ENCODE assay signal across 7 mouse cellular contexts in the genomic region with DNA sequence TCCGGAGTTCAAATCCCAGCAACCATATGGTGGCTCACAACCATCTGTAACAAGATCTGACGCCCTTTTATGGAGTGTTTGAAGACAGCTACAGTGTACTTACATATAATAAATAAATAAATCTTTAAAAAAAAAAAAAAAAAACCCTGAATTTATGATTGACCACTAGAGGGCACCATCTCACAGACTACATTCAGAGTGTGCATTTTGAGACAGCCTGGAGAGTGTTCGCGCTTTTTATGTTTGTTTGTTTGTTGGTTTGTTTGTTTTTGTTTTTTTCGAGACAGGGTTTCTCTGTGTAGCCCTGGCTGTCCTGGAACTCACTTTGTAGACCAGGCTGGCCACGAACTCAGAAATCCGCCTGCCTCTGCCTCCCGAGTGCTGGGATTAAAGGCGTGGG. TPM values are rescaled to one million over a fixed set of nuclear protein-coding genes. Genes with fewer than 3 reads are reported as not detected.
A peak's percentile ranks its signal among the peaks of the same experiment; 100 is the strongest.
DNase-seq lines count a peak whose midpoint lies in the region; ATAC-seq and TF ChIP-seq lines count a peak whose summit lies in the region.
"Not testable (repeated sequence)": the region's sequence is repeated elsewhere in the genome, so short reads cannot be mapped to it uniquely, and the experiment has no call there.

No protein-coding gene starts in this region.

- not testable (repeated sequence) for H3K9ac ChIP-seq in CH12.LX (ENCODE audit: insufficient read depth, low read depth); forebrain, embryonic 14.5 days (ENCODE audit: low read length); liver, embryonic 12.5 days; midbrain, postnatal 0 days (replicated peaks; ENCODE audit: low read length, poor library complexity, severe bottlenecking)

- H3K4me1 ChIP-seq in CH12.LX (ENCODE audit: control insufficient read depth in 1 of 2, insufficient read depth in 2 of 2) = peaks cover 5 to 12% of the 10 kb centered on the region in 2 experiments; a peak in 3 of 4 replicates
- not testable (repeated sequence) for H3K4me1 ChIP-seq in forebrain, embryonic 14.5 days (ENCODE audit: control insufficient read depth, insufficient read depth, low read length); liver, embryonic 12.5 days; midbrain, postnatal 0 days (ENCODE audit: insufficient read depth, low read length)

- DNase-seq in CH12.LX (ENCODE audit: extremely low read depth) = peak; percentile 41
- DNase-seq in R1 (ENCODE audit: low read depth, low spot score) = peak; percentile 54
- peak; percentile 26 to 64 for DNase-seq in cerebellum, postnatal 10 days
- peak; percentile 61 for DNase-seq in forebrain, embryonic 14.5 days (ENCODE audit: low spot score)
- DNase-seq in hindlimb bud, embryonic 11.5 days (ENCODE audit: extremely low spot score, low read depth, low spot score) = peak; percentile 39
- DNase-seq in midbrain, postnatal 0 days (ENCODE audit: low spot score) = peak; percentile 65

- H3K4me3 ChIP-seq in CH12.LX (replicated peaks in 1 of 3; ENCODE audit: low read depth in 2 of 3, low read length in 2 of 3, poor library complexity in 1 of 3); forebrain, embryonic 14.5 days (ENCODE audit: low read depth, low read length); liver, embryonic 12.5 days; midbrain, postnatal 0 days (ENCODE audit: low read depth, low read length): not testable (repeated sequence)

- not testable (repeated sequence) for H3K36me3 ChIP-seq in CH12.LX (replicated peaks in 1 of 2; ENCODE audit: control insufficient read depth in 1 of 2, insufficient read depth in 1 of 2, low read length in 1 of 2); forebrain, embryonic 14.5 days (ENCODE audit: control insufficient read depth, insufficient read depth, low read length); liver, embryonic 12.5 days; midbrain, postnatal 0 days (ENCODE audit: insufficient read depth, low read length)

- not testable (repeated sequence) for H3K27ac ChIP-seq in CH12.LX (ENCODE audit: insufficient read depth, low read depth); forebrain, embryonic 14.5 days (ENCODE audit: low read depth, low read length); liver, embryonic 12.5 days; midbrain, postnatal 0 days (ENCODE audit: low read depth, low read length)

- not testable (repeated sequence) for TF ChIP-seq POLR2A in CH12.LX (IDR thresholded peaks at IDR 0.05; ENCODE audit: low read depth, low read length)

- WGBS in forebrain, embryonic 14.5 days = 48% methylated on average over 8 of the region's 9 CpGs
- 37% methylated on average over 9 of the region's 9 CpGs for WGBS in liver, embryonic 12.5 days (ENCODE audit: insufficient replicate concordance)
- 50% methylated on average over 8 of the region's 9 CpGs for WGBS in midbrain, postnatal 0 days

- dilution Hi-C loops in CH12.LX (cut with MboI; ENCODE audit: extremely low pct_ligation_motif_present, extremely low pct_unique_long_range_greater_than_20kb, low sequenced_read_pairs) = not testable (repeated sequence)

- not testable (repeated sequence) for ATAC-seq in forebrain, embryonic 14.5 days; liver, embryonic 12.5 days; midbrain, postnatal 0 days (ENCODE audit: low FRiP score)

- TF ChIP-seq RAD21 in CH12.LX (IDR thresholded peaks at IDR 0.05; ENCODE audit: low read depth, low read length) = peak; percentile 54

- H3K9me3 ChIP-seq in CH12.LX (replicated peaks; ENCODE audit: low read length); forebrain, embryonic 14.5 days (replicated peaks; ENCODE audit: control insufficient read depth, low read length); liver, embryonic 12.5 days (replicated peaks); midbrain, postnatal 0 days (ENCODE audit: low read length): not testable (repeated sequence)

- H3K4me2 ChIP-seq in CH12.LX (ENCODE audit: insufficient read depth, low read depth, poor library complexity, severe bottlenecking) = peak overlapping the region; percentile 30; the same call in 1 of the 2 replicates
- not testable (repeated sequence) for H3K4me2 ChIP-seq in forebrain, embryonic 14.5 days (ENCODE audit: low read length); midbrain, postnatal 0 days (ENCODE audit: low read depth, low read length, poor library complexity, severe bottlenecking)
- H3K4me2 ChIP-seq in liver, embryonic 12.5 days = peak overlapping the region; percentile 31; the same call in 1 of the 2 replicates

- not testable (repeated sequence) for TF ChIP-seq EP300 in CH12.LX (IDR thresholded peaks at IDR 0.05; ENCODE audit: low read length)

- TF ChIP-seq CTCF in CH12.LX (conservative IDR thresholded peaks at IDR 0.05 in 1 of 2, IDR thresholded peaks at IDR 0.05 in 1 of 2; ENCODE audit: low read depth in 2 of 2, low read length in 2 of 2) = peak; percentile 32 to 64
- peak; percentile 77 for TF ChIP-seq CTCF in midbrain, postnatal 0 days (IDR thresholded peaks at IDR 0.05)

- H3K27me3 ChIP-seq in CH12.LX (replicated peaks); forebrain, embryonic 14.5 days (replicated peaks; ENCODE audit: control insufficient read depth, insufficient read depth, low read length); midbrain, postnatal 0 days (ENCODE audit: insufficient read depth, low read length): not testable (repeated sequence)
- H3K27me3 ChIP-seq in liver, embryonic 12.5 days (replicated peaks) = peaks cover 25% of the 10 kb centered on the region

- not testable (repeated sequence) for H3K79me2 ChIP-seq in CH12.LX (replicated peaks; ENCODE audit: control insufficient read depth, extremely low read depth, insufficient read depth, poor library complexity, severe bottlenecking)

- in situ Hi-C loops in CH12.LX (cut with MboI; ENCODE audit: low pct_ligation_motif_present, low pct_unique_long_range_greater_than_20kb, low sequenced_read_pairs) = loop anchor here (10.0 kb wide), 3 partner anchors 76 to 276 kb away; no protein-coding TSS in a partner anchor

TF ChIP-seq in CH12.LX, 34 proteins besides CTCF, POLR2A, EP300 and RAD21:
- TF ChIP-seq ZNF384 (IDR thresholded peaks at IDR 0.05; ENCODE audit: low read depth, low read length) (peak; percentile 93), SMC3 (IDR thresholded peaks at IDR 0.05; ENCODE audit: low read depth, low read length) (peak; percentile 21; the same call in 1 of the 2 replicates)

RNA-seq across cellular contexts. Expression of a gene that starts 8.5 kb away (rescaled TPM):
- total RNA-seq in CH12.LX (2012; rRNA removed) (49.4 and 53.5 TPM in 2 replicates), CH12.LX (2014; rRNA removed) (67.8 and 75.3 TPM in 2 replicates)
- 58.3 and 61.4 TPM in 2 replicates for polyA plus RNA-seq in CH12.LX (2012; ENCODE audit: insufficient read length, low read depth)
- polyA plus RNA-seq in forebrain, embryonic 14.5 days (2014; fragmentation: Nextera tagmentation; extraction: Ambion mirVana) = 54.6 and 55.1 TPM in 2 replicates
- polyA plus RNA-seq in liver, embryonic 12.5 days (2016; fragmentation: Nextera tagmentation; extraction: Ambion mirVana) = 35.8 and 38.9 TPM in 2 replicates
- 34.7 and 43.2 TPM in 2 replicates for total RNA-seq in midbrain, postnatal 0 days (2014; rRNA removed)
- 47.2 and 50.1 TPM in 2 replicates for polyA plus RNA-seq in midbrain, postnatal 0 days (2015; fragmentation: Nextera tagmentation; extraction: Ambion mirVana)

RNA-seq across cellular contexts. Expression of a gene that starts 40.1 kb away (rescaled TPM):
- total RNA-seq in CH12.LX (2012; rRNA removed) (36.3 and 43.6 TPM in 2 replicates), CH12.LX (2014; rRNA removed) (57.0 and 63.5 TPM in 2 replicates)
- polyA plus RNA-seq in CH12.LX (2012; ENCODE audit: insufficient read length, low read depth) = 38.1 and 39.0 TPM in 2 replicates
- polyA plus RNA-seq in forebrain, embryonic 14.5 days (2014; fragmentation: Nextera tagmentation; extraction: Ambion mirVana) = 66.8 and 71.7 TPM in 2 replicates
- polyA plus RNA-seq in liver, embryonic 12.5 days (2016; fragmentation: Nextera tagmentation; extraction: Ambion mirVana) = 37.7 and 41.3 TPM in 2 replicates
- total RNA-seq in midbrain, postnatal 0 days (2014; rRNA removed) = 124 and 131 TPM in 2 replicates
- polyA plus RNA-seq in midbrain, postnatal 0 days (2015; fragmentation: Nextera tagmentation; extraction: Ambion mirVana) = 148 and 160 TPM in 2 replicates
